Mouse (Mus musculus): Measurements from ENCODE around the gene Gm45021.

- TF ChIP-seq POLR2A (IDR thresholded peaks at IDR 0.05; ENCODE audit: insufficient read depth, low read length) (no peak), EP300 (IDR thresholded peaks at IDR 0.05; ENCODE audit: insufficient read depth, low read depth, low read length) (no peak)
Observed at GRCm38 (mm10) chr6:48638553-48638952, 49.1 kb downstream of the Gm45021 start.

Measured in ES-Bruce4 (cell line).